Mouse (Mus musculus): ENCODE data around the gene 5330417C22Rik. TPM values are rescaled to one million over a fixed set of nuclear protein-coding genes. Genes with fewer than 3 reads are reported as not detected.
A peak's percentile ranks its signal among the peaks of the same experiment; 100 is the strongest.
"Not testable (repeated sequence)": the region's sequence is repeated elsewhere in the genome, so short reads cannot be mapped to it uniquely, and the experiment has no call there.

The 5330417C22Rik gene
- polyA plus RNA-seq, 1 experiment from 2014 or later, result 33.7 TPM

DNA sequence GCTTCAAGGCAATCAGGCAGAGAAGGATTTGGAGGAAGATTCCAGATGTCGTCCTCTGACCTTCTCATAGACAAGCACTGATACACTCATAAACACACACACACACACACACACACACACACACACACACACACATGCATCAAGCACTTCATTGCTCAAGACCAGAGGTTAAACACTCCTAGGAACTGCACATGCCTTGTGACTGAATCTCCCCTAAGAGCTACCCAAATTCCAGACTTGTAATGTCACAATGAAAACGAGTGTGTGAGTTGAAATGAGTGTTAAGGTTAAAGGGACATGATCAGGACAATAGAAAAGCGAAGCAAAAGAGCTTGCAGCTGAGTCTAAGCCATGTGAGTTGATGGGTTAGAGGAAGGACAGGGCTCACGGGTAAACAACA is 18.1 kb downstream of the 5330417C22Rik start:
- no peak overlapping the region for H3K4me3 ChIP-seq (replicated peaks)
- H3K9me3 ChIP-seq, result no peaks in the 10 kb centered on the region
- no peak overlapping the region for H3K27ac ChIP-seq
- H3K4me2 ChIP-seq, result no peak overlapping the region
- no peaks in the 10 kb centered on the region for H3K27me3 ChIP-seq (replicated peaks)
- no peaks in the 10 kb centered on the region for H3K36me3 ChIP-seq
- 46% methylated on average over 4 of the region's 4 CpGs for WGBS
- H3K9ac ChIP-seq, result no peak overlapping the region
- H3K4me1 ChIP-seq, result no peaks in the 10 kb centered on the region
- ATAC-seq (ENCODE audit: insufficient read depth, low FRiP score, low read depth), result no peak

DNA sequence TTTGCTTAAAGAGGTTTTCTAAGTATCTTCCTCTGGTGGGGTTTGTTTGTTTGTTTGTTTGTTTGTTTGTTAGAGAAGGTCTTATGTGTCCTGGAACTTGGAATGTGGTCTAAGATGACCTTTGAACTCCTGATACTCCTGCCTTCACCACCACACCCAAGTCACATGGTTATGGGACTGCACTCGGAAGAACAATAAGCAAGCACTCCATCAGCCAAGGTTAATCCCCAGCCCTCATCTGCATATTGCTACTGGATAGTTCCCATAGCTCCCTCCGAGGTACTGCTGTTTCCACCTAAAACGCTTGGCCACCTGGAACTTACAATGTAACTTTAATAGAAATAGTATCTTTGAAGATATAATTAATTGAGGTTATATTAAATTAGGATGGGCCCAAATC is 22.9 kb downstream of the 5330417C22Rik start:
- no peak overlapping the region for H3K9ac ChIP-seq
- H3K9me3 ChIP-seq, result no peaks in the 10 kb centered on the region
- ATAC-seq (ENCODE audit: insufficient read depth, low FRiP score, low read depth), result no peak
- no peaks in the 10 kb centered on the region for H3K27me3 ChIP-seq (replicated peaks)
- no peak overlapping the region for H3K4me2 ChIP-seq
- H3K27ac ChIP-seq, result no peak overlapping the region
- H3K36me3 ChIP-seq, result no peaks in the 10 kb centered on the region
- H3K4me3 ChIP-seq (replicated peaks), result no peak overlapping the region
- 67% methylated on average over 3 of the region's 3 CpGs for WGBS
- H3K4me1 ChIP-seq, result peaks cover 12% of the 10 kb centered on the region

DNA sequence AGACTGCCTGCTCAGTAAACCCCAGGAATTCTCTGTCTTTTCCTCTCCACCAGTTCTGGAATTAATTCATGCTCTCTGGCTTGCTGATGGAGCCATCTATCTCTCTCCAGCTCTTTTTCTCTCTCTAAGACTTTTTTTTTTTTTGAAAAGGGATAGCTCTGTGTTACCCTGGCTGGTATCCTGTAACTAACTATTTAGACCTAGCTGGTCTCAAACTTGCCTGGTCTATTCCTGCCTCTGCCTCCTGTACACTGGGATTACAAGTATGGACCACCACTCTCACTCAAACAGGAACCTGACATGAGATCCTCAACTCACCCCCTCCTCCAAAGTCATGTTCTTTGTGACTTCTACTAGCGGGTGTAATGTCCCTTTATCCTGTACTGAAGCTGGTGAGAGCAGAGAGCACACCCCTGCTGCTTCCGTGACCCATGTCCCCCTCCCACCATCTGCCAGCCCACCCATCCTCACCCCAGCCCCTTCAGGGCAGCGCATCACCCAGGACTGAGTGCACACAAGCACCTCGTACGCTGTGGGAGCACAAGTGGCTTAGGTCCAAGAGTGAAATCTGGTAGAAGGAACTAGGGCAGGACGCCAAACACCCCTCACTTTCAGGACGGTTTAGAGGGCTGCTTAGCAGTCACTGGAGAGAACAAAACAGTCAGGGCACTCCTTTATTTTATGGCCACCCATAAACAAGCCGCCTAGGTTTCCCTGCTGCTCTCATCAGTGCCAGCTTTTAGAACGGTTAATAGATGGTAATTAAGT is 25.4 kb downstream of the 5330417C22Rik start:
- Histone ChIP-seq H3K27me3 (replicated peaks) (no peaks in the 10 kb centered on the region), H3K9me3 (no peaks in the 10 kb centered on the region), H3K9ac (no peak overlapping the region), H3K4me1 (peaks cover 12% of the 10 kb centered on the region), H3K4me3 (replicated peaks) (no peak overlapping the region), H3K36me3 (no peaks in the 10 kb centered on the region), H3K27ac (no peak overlapping the region), H3K4me2 (peak overlapping the region; percentile 14; the same call in 1 of the 2 replicates)
- ATAC-seq (ENCODE audit: insufficient read depth, low FRiP score, low read depth), result no peak
- WGBS, result 32% methylated on average over 9 of the region's 9 CpGs

DNA sequence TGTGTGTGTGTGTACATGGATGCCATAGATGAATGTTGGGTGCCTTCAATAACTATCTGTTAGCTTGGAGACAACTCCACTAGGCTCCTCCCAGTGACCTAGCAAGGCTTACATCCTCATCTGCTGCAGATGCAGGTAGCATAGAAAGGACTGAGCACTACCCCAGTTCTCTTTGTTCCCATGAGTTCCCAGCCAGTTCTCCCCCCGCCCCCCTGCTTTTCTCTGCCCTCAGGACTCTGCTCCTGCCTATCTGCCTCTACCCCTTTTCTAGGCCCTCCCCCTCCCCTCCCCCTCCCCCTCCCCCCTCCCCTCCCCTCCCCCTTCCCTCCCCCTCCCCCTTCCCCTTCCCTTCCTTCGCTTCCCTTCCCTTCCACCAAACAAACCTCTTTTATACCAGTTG is 26.2 kb downstream of the 5330417C22Rik start:
- no peak for ATAC-seq (ENCODE audit: insufficient read depth, low FRiP score, low read depth)
- Histone ChIP-seq H3K36me3 (no peaks in the 10 kb centered on the region), H3K9ac (no peak overlapping the region), H3K9me3 (no peaks in the 10 kb centered on the region), H3K4me1 (peaks cover 12% of the 10 kb centered on the region), H3K4me3 (replicated peaks) (no peak overlapping the region), H3K27ac (no peak overlapping the region), H3K4me2 (no peak overlapping the region), H3K27me3 (replicated peaks) (no peaks in the 10 kb centered on the region)
- 70% methylated on average over 2 of the region's 2 CpGs for WGBS

DNA sequence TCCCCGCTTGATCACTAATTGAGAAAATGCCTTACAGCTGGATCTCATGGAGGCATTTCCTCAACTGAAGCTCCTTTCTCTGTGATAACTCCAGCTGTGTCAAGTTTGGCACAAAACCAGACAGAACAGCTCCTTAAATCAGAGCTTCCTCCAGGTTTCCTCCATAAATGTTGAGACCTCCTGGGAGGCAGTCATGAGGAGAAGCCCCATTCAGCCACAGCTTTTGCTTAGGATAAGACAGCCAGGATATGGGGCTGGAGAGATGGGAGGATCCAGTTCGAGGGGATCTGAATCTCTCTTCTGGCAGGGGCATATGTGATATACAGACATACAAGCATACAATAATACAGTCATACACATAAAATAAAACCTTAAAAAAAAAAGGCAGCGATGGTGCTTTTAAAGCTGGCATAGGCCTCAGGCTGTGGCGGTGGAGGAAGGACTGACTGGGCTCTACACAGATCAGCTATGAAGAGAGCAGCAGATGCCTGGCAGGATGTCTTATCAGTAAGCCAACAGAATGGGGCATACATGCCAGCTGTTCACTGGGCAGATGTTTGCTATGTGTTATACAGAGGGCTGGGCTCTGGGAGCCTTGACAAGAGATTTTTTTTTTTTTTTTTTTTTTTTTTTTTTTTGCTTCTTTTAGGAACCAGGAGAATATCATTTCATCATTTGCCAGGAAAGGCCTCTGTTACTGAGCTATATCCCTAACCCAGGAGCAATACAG is 27.4 kb downstream of the 5330417C22Rik start:
- WGBS, result 63% methylated on average over 4 of the region's 4 CpGs
- ATAC-seq (ENCODE audit: insufficient read depth, low FRiP score, low read depth), result peak; percentile 71; the same call in 1 of the 2 replicates
- Histone ChIP-seq H3K9me3 (no peaks in the 10 kb centered on the region), H3K4me1 (peaks cover 12% of the 10 kb centered on the region), H3K36me3 (no peaks in the 10 kb centered on the region), H3K27ac (no peak overlapping the region), H3K4me3 (replicated peaks) (no peak overlapping the region), H3K27me3 (replicated peaks) (no peaks in the 10 kb centered on the region), H3K4me2 (no peak overlapping the region), H3K9ac (no peak overlapping the region)

DNA sequence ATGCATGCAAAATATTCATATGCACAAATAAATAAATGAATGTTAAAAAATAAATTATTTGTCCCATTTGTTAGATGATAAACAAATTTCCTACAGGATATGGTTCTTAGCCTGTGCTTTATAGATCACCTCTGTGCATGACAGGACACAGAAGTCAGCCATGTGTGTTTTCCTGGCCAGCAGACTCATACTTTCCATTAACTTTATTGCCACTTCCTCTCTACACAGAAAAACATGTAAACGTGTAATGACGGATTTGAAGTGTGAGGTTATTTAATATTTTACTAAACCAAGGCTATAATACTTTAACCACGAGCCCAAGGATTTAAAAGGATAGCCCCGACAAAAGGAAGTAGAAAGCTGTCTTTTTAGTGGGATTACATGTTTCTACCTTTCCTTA is 32.4 kb downstream of the 5330417C22Rik start:
- H3K9me3 ChIP-seq, result no peaks in the 10 kb centered on the region
- H3K27me3 ChIP-seq (replicated peaks), result no peaks in the 10 kb centered on the region
- no peaks in the 10 kb centered on the region for H3K36me3 ChIP-seq
- H3K4me3 ChIP-seq (replicated peaks), result no peak overlapping the region
- WGBS, result 53% methylated on average over 4 of the region's 4 CpGs
- H3K27ac ChIP-seq, result no peak overlapping the region
- H3K4me2 ChIP-seq, result no peak overlapping the region
- no peak for ATAC-seq (ENCODE audit: insufficient read depth, low FRiP score, low read depth)
- H3K4me1 ChIP-seq, result 0 out of 2 replicates have a peak, but pooled peaks cover 2% of the 10 kb centered on the region
- H3K9ac ChIP-seq, result no peak overlapping the region

DNA sequence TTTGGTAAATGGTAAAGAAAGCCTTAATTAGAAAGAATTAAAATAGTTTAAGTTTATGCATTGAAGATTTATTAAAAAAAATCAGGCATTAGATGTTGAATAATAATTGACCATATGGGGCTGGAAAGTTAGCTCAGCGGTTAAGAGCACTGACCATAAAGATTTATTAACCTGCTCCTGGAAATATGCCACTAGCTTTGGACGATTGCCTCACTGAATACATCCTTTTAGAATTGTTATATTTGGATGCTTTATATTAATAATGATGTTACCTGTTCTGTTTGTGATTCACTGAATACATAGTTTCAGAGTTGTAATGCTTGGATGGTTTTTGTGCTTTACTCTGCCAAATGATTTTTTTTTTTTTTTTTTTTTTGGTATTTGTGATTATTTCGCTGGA is 34.9 kb downstream of the 5330417C22Rik start:
- H3K4me1 ChIP-seq; H3K4me2 ChIP-seq; H3K36me3 ChIP-seq; H3K9me3 ChIP-seq; ATAC-seq (ENCODE audit: insufficient read depth, low FRiP score, low read depth); H3K27ac ChIP-seq; H3K9ac ChIP-seq; H3K4me3 ChIP-seq (replicated peaks); H3K27me3 ChIP-seq (replicated peaks): not testable (repeated sequence)
- WGBS, result 60% methylated on average over 3 of the region's 3 CpGs

DNA sequence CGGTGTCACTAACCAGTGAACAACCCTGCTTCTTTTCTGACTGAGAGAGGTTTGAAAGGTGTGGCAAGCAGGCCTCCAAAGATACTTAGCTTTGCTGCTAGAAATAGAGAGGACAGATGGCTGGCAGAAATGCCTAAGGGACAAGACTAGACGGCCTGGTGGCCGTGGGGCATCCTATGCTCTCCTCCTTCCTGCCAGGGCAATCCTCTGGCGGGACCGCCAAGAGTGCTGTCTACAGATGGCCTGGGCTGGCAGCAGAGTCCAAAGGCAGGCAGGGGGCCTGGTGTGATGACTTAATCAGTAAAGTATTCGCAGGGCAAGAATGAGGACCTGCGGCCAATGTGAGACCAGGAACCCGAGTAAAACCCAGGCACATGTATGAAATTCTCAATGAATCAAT is 36.5 kb downstream of the 5330417C22Rik start:
- H3K36me3 ChIP-seq, result no peaks in the 10 kb centered on the region
- no peak overlapping the region for H3K4me2 ChIP-seq
- H3K9me3 ChIP-seq, result no peaks in the 10 kb centered on the region
- no peaks in the 10 kb centered on the region for H3K27me3 ChIP-seq (replicated peaks)
- no peaks in the 10 kb centered on the region for H3K4me1 ChIP-seq
- no peak overlapping the region for H3K4me3 ChIP-seq (replicated peaks)
- no peak overlapping the region for H3K9ac ChIP-seq
- WGBS, result 70% methylated on average over 8 of the region's 8 CpGs
- H3K27ac ChIP-seq, result no peak overlapping the region
- no peak for ATAC-seq (ENCODE audit: insufficient read depth, low FRiP score, low read depth)

DNA sequence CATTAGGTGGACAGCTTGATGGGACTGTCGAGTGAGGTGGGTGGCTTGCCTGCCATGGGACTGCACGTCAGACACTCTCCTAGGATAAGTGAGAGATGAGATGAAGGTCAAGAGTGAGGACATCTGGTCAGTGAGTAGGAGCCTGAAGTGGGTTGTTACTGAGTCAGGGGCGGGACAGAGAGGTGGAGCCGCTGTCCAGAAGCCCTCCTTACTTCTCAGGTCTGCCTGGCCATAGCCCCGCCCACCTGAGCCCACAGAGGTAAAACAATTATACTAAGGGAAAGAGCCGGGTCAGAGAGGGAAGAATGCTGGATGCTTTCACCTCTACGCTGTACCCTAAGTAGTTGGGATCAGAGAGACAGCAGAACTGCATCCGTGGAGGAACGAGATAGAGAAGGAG is 38.7 kb downstream of the 5330417C22Rik start:
- H3K9me3 ChIP-seq, result no peaks in the 10 kb centered on the region
- H3K4me3 ChIP-seq (replicated peaks), result no peak overlapping the region
- WGBS, result 41% methylated on average over 9 of the region's 9 CpGs
- H3K4me2 ChIP-seq, result no peak overlapping the region
- H3K27ac ChIP-seq, result no peak overlapping the region
- no peak overlapping the region for H3K9ac ChIP-seq
- H3K36me3 ChIP-seq, result no peaks in the 10 kb centered on the region
- no peaks in the 10 kb centered on the region for H3K27me3 ChIP-seq (replicated peaks)
- H3K4me1 ChIP-seq, result no peaks in the 10 kb centered on the region
- no peak for ATAC-seq (ENCODE audit: insufficient read depth, low FRiP score, low read depth)

DNA sequence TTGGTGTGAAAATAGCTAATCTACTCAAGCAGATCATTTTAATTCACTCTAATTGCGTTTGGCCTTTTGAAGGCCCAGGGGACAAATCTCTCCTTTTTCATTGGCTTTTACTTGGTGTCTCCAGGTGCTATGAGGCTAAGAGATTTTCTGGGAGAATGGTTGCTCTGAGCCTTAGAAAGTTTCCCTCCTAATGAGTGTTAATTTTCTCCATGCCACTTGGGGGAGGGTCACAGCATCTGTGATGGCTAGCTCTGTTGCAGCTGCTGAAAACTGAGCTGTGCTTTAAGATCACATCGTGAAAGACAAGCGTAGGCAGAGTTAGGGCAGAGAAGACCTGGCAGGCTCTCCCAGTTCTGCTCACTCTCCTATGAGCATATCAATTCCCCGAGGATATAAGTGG is 40.9 kb downstream of the 5330417C22Rik start:
- Histone ChIP-seq H3K4me2 (no peak overlapping the region), H3K9ac (no peak overlapping the region), H3K4me1 (no peaks in the 10 kb centered on the region), H3K9me3 (no peaks in the 10 kb centered on the region), H3K27me3 (replicated peaks) (no peaks in the 10 kb centered on the region), H3K27ac (no peak overlapping the region), H3K4me3 (replicated peaks) (no peak overlapping the region), H3K36me3 (no peaks in the 10 kb centered on the region)
- ATAC-seq (ENCODE audit: insufficient read depth, low FRiP score, low read depth), result no peak
- whole genome bisulfite sequencing, result 55% methylated on average over 4 of the region's 4 CpGs

DNA sequence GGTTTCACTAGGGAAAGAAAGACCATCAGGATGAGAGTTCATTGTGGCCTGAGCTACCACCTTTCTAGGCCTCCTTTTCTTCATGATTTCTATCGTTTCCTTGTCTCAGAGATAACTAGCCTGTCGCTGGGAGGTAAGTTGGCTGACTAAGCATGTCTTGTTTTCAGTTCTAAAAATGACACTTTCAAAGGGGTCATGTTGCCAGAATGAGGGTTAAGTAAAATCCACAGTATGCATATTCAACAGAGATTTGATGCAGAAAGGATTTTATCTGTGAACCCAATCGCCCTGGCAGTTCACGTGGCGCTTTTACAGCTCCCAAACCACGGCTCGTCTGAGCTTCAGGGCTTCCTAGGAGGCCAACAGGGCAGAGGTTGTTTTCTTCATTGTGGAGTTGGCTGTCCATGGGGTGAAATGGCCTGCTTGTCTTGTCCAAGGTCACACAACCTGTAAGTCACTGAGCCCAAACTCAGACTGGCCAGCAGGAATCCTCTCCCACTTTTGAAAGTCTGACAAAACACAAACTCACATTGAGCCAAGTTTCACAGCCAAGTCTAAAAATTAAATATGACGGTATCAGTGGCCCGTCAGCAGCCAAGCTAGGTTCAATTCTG is 41.4 kb downstream of the 5330417C22Rik start:
- Histone ChIP-seq H3K36me3 (no peaks in the 10 kb centered on the region), H3K27me3 (replicated peaks) (no peaks in the 10 kb centered on the region), H3K4me1 (no peaks in the 10 kb centered on the region), H3K9me3 (no peaks in the 10 kb centered on the region), H3K9ac (no peak overlapping the region), H3K27ac (no peak overlapping the region), H3K4me2 (no peak overlapping the region), H3K4me3 (replicated peaks) (no peak overlapping the region)
- 70% methylated on average over 9 of the region's 9 CpGs for WGBS
- no peak for ATAC-seq (ENCODE audit: insufficient read depth, low FRiP score, low read depth)

DNA sequence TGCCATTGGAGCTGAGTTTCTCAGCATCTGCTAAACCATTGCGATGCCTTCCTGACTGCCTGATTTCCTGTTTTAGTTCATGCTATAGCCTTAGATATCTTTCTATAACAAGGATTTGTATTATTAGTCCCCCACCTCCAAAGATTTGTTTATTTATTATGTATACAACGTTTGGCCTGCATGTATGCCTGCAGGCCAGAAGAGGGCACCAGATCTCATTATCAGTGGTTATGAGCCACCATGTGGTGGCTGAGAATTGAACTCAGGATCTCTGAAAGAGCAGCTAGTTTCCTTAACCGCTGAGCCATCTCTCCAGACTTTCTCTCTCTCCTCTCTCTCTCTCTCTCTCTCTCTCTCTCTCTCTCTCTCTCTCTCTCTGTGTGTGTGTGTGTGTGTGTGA is 46.4 kb downstream of the 5330417C22Rik start:
- H3K4me2 ChIP-seq, result no peak overlapping the region
- no peak overlapping the region for H3K27ac ChIP-seq
- WGBS, result 39% methylated on average over 3 of the region's 3 CpGs

More for the DNA sequence above, 46.4 kb downstream of the 5330417C22Rik start:
- Histone ChIP-seq H3K4me3 (replicated peaks) (no peak overlapping the region), H3K4me1 (no peaks in the 10 kb centered on the region), H3K9me3 (no peaks in the 10 kb centered on the region), H3K27me3 (replicated peaks) (no peaks in the 10 kb centered on the region), H3K36me3 (no peaks in the 10 kb centered on the region), H3K9ac (no peak overlapping the region)
- ATAC-seq (ENCODE audit: insufficient read depth, low FRiP score, low read depth), result no peak
